In the genomic region with DNA sequence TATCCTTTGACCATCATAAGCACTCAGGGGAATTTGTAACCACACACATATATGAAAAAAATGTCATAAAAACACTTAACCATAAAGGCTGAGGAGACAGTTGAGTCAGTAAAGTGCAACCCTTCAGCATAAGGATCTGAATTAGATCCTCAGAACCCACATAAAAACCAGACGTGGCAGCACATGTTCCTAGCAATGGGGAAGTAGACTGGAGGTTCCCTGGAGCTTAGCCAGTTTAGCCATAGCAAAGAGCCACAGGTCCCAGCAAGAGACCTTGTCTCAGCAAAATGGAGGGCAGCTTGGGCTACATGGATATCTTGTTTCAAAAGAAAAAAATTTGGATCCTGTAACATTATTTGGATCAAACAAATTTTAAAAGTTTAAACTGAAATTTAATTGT, we compare ENCODE assay signal across 22 mouse cellular contexts. TPM values are rescaled to one million over a fixed set of nuclear protein-coding genes. Genes with fewer than 3 reads are reported as not detected.
DNase-seq lines count a peak whose midpoint lies in the region; ATAC-seq lines count a peak whose summit lies in the region.
"Had no signal": no experiment of that assay in that cellular context is flagged by ENCODE, and none has a peak within 500 bp of the region (broad histone marks: within the 10 kb centered on the region; RNA-seq: fewer than 3 reads in every experiment).

No protein-coding gene starts in this region.

- no peak overlapping the region for H3K4me2 ChIP-seq in forebrain, embryonic 14.5 days (ENCODE audit: low read length)
- H3K4me2 ChIP-seq: embryonic facial prominence, embryonic 15.5 days; forebrain, embryonic 15.5 days; heart, embryonic 13.5 days; hindbrain, embryonic 13.5 days; intestine, embryonic 15.5 days had no signal

- 97% methylated on average over 1 of the region's 1 CpGs for WGBS in forebrain, embryonic 14.5 days

- H3K36me3 ChIP-seq in forebrain, embryonic 14.5 days (ENCODE audit: control insufficient read depth, insufficient read depth, low read length), result no peaks in the 10 kb centered on the region
- H3K36me3 ChIP-seq: forebrain, embryonic 15.5 days; intestine, embryonic 15.5 days had no signal

- no peak overlapping the region for H3K9ac ChIP-seq in forebrain, embryonic 14.5 days (ENCODE audit: low read length)
- H3K9ac ChIP-seq: embryonic facial prominence, embryonic 15.5 days; forebrain, embryonic 15.5 days; heart, embryonic 13.5 days; hindbrain, embryonic 13.5 days; intestine, embryonic 15.5 days had no signal

- H3K9me3 ChIP-seq in forebrain, embryonic 14.5 days (replicated peaks; ENCODE audit: control insufficient read depth, low read length), result peaks cover 3% of the 10 kb centered on the region; the same call in 1 of the 2 replicates
- H3K9me3 ChIP-seq: embryonic facial prominence, embryonic 15.5 days; forebrain, embryonic 15.5 days; intestine, embryonic 15.5 days had no signal

- H3K27ac ChIP-seq in forebrain, embryonic 14.5 days (ENCODE audit: low read depth, low read length), result no peak overlapping the region
- H3K27ac ChIP-seq: embryonic facial prominence, embryonic 15.5 days; forebrain, embryonic 10.5 days; forebrain, embryonic 15.5 days; heart, embryonic 13.5 days; hindbrain, embryonic 13.5 days; intestine, embryonic 15.5 days had no signal

- peak; percentile 32 for DNase-seq in lung, postnatal 36 days
- DNase-seq in lung, postnatal 4 days, result no peak
- peak; percentile 20 for DNase-seq in brain, adult 2 months (ENCODE audit: low read depth, low spot score)
- DNase-seq in forebrain, embryonic 14.5 days (ENCODE audit: low spot score), result no peak
- DNase-seq in adipocyte (ENCODE audit: low spot score), result no peak
- DNase-seq in cerebellum, adult 11-12 months, result no peak
- DNase-seq: adrenal gland, adult 2 months; adrenal gland, postnatal 36 days; cerebellum, adult 18-20 months; cerebellum, adult 9-11 months; embryo, embryonic 11 days; gastrocnemius, postnatal 10 days; heart, postnatal 4 days; kidney, adult 18-20 months had no signal

- no peak overlapping the region for H3K4me3 ChIP-seq in forebrain, embryonic 14.5 days (ENCODE audit: low read depth, low read length)
- H3K4me3 ChIP-seq: embryonic facial prominence, embryonic 15.5 days; erythroblast, embryonic 14.5 days; forebrain, embryonic 10.5 days; forebrain, embryonic 15.5 days; heart, embryonic 13.5 days; hindbrain, embryonic 13.5 days; intestine, embryonic 15.5 days had no signal

- no peaks in the 10 kb centered on the region for H3K4me1 ChIP-seq in forebrain, embryonic 14.5 days (ENCODE audit: control insufficient read depth, insufficient read depth, low read length)
- H3K4me1 ChIP-seq: embryonic facial prominence, embryonic 15.5 days; forebrain, embryonic 10.5 days; forebrain, embryonic 15.5 days; heart, embryonic 13.5 days; hindbrain, embryonic 13.5 days; intestine, embryonic 15.5 days had no signal

- ATAC-seq in megakaryocyte, adult 5-6 weeks (ENCODE audit: poor library complexity, severe bottlenecking), result peak; percentile 45; the same call in 1 of the 2 replicates
- no peak for ATAC-seq in forebrain, embryonic 14.5 days
- ATAC-seq: forebrain, embryonic 15.5 days; intestine, embryonic 15.5 days had no signal

- H3K27me3 ChIP-seq in forebrain, embryonic 14.5 days (replicated peaks; ENCODE audit: control insufficient read depth, insufficient read depth, low read length), result no peaks in the 10 kb centered on the region
- H3K27me3 ChIP-seq: embryonic facial prominence, embryonic 15.5 days; forebrain, embryonic 15.5 days; heart, embryonic 13.5 days; hindbrain, embryonic 13.5 days; intestine, embryonic 15.5 days had no signal

RNA-seq across cellular contexts. Expression of a gene that starts 20.3 kb away (rescaled TPM):
- 85.4 and 98.6 TPM in 2 replicates for total RNA-seq in megakaryocyte, adult 5-6 weeks (2015)
- 84.8 and 96.9 TPM in 2 replicates for total RNA-seq in megakaryocyte, adult 5-6 weeks (2017)
- 16.5 and 18.9 TPM in 2 replicates for polyA plus RNA-seq in forebrain, embryonic 14.5 days (2014; fragmentation: Nextera tagmentation; extraction: Ambion mirVana)

Comparison
In these comparisons a context has a peak if more than half of its experiments do, and no peak if none do; other contexts are left out.
1. DNase-seq: peak in lung, postnatal 36 days (single experiment) and brain, adult 2 months (single experiment); none in lung, postnatal 4 days (0 of 2), forebrain, embryonic 14.5 days (single experiment), adipocyte (single experiment) and cerebellum, adult 11-12 months (single experiment).